In genomic region chr1:53473699-53474098, GRCm38 (mm10) we compare ENCODE assay signal across 29 mouse cellular contexts.
DNase-seq lines count a peak whose midpoint lies in the region; ATAC-seq and TF ChIP-seq lines count a peak whose summit lies in the region.
"Had no signal": no experiment of that assay in that cellular context is flagged by ENCODE, and none has a peak within 500 bp of the region (broad histone marks: within the 10 kb centered on the region; RNA-seq: fewer than 3 reads in every experiment).

No protein-coding gene starts in this region.

- DNase-seq in heart, postnatal 4 days, result no peak
- peak; percentile 19 for DNase-seq in heart, postnatal 0 days (ENCODE audit: low spot score)
- DNase-seq in heart, postnatal 36 days, result no peak
- DNase-seq in lung, embryonic 14.5 days, result peak; percentile 50
- no peak for DNase-seq in lung, adult 18-20 months
- DNase-seq in 3T3-L1 (ENCODE audit: low read depth, low spot score), result peak; percentile 20
- no peak for DNase-seq in spleen, postnatal 14 days (ENCODE audit: low spot score in 2 of 2)
- DNase-seq: adrenal gland, adult 8-10 months; adrenal gland, postnatal 25 days; cerebellum, adult 11-12 months; cerebellum, adult 8-10 months; cerebellum, postnatal 10 days; cerebellum, postnatal 36 days; embryo, embryonic 11 days; gastrocnemius, postnatal 25 days; heart, postnatal 14 days; kidney, adult 11 months had no signal

- no peak overlapping the region for H3K4me2 ChIP-seq in heart, embryonic 12.5 days
- H3K4me2 ChIP-seq in heart, postnatal 0 days (ENCODE audit: low read depth, low read length), result no peak overlapping the region
- H3K4me2 ChIP-seq in lung, embryonic 14.5 days, result no peak overlapping the region
- H3K4me2 ChIP-seq: embryonic facial prominence, embryonic 13.5 days; forebrain, embryonic 12.5 days; forebrain, embryonic 15.5 days; heart, embryonic 15.5 days; hindbrain, embryonic 14.5 days had no signal

- TF ChIP-seq CTCF in heart, postnatal 0 days (IDR thresholded peaks at IDR 0.05; ENCODE audit: low read depth), result no peak
- TF ChIP-seq CTCF in lung, embryonic 14.5 days (IDR thresholded peaks at IDR 0.05; ENCODE audit: low read depth), result no peak

- TF ChIP-seq EP300 in heart, postnatal 0 days (IDR thresholded peaks at IDR 0.05; ENCODE audit: low read depth), result no peak

- peak; percentile 63; the same call in 1 of the 2 replicates for ATAC-seq in heart, embryonic 12.5 days (ENCODE audit: insufficient number of reproducible peaks, low FRiP score)
- no peak; the same call in 1 of the 2 replicates for ATAC-seq in heart, postnatal 0 days (ENCODE audit: insufficient read depth, low read depth)
- ATAC-seq in lung, embryonic 14.5 days (ENCODE audit: insufficient read depth), result peak; percentile 49; the same call in 1 of the 2 replicates
- ATAC-seq: activated CD4-positive, CD25-positive, alpha-beta regulatory T cell, adult 4 months; CD4-positive, CD25-positive, alpha-beta regulatory T cell, adult 4 months; forebrain, embryonic 15.5 days; hindbrain, postnatal 0 days; inflammation-experienced regulatory T-cells, adult 6 months had no signal

- H3K4me3 ChIP-seq in heart, embryonic 12.5 days, result no peak overlapping the region
- H3K4me3 ChIP-seq in heart, postnatal 0 days (ENCODE audit: low read depth, low read length), result no peak overlapping the region
- no peak overlapping the region for H3K4me3 ChIP-seq in lung, embryonic 14.5 days (ENCODE audit: low read depth, low read length)
- H3K4me3 ChIP-seq: embryonic facial prominence, embryonic 10.5 days; embryonic facial prominence, embryonic 13.5 days; erythroblast, embryonic 14.5 days; forebrain, embryonic 12.5 days; forebrain, embryonic 15.5 days; heart, embryonic 15.5 days had no signal

- no peaks in the 10 kb centered on the region for H3K27me3 ChIP-seq in heart, embryonic 12.5 days (replicated peaks)
- H3K27me3 ChIP-seq in heart, postnatal 0 days (ENCODE audit: control insufficient read depth, insufficient read depth, low read length), result no peaks in the 10 kb centered on the region
- no peaks in the 10 kb centered on the region for H3K27me3 ChIP-seq in lung, embryonic 14.5 days (ENCODE audit: insufficient read depth, low read length)
- H3K27me3 ChIP-seq: embryonic facial prominence, embryonic 13.5 days; forebrain, embryonic 12.5 days; forebrain, embryonic 15.5 days; heart, embryonic 15.5 days had no signal

- H3K9ac ChIP-seq in heart, embryonic 12.5 days, result no peak overlapping the region
- H3K9ac ChIP-seq in heart, postnatal 0 days (replicated peaks; ENCODE audit: low read depth, low read length), result no peak overlapping the region
- H3K9ac ChIP-seq in lung, embryonic 14.5 days, result no peak overlapping the region
- H3K9ac ChIP-seq: embryonic facial prominence, embryonic 13.5 days; forebrain, embryonic 12.5 days; forebrain, embryonic 15.5 days; heart, embryonic 15.5 days; hindbrain, embryonic 14.5 days had no signal

- H3K27ac ChIP-seq in heart, embryonic 12.5 days (ENCODE audit: poor library complexity, severe bottlenecking), result no peak overlapping the region
- H3K27ac ChIP-seq in heart, postnatal 0 days (ENCODE audit: low read depth), result no peak overlapping the region
- no peak overlapping the region for H3K27ac ChIP-seq in lung, embryonic 14.5 days (ENCODE audit: low read depth)
- H3K27ac ChIP-seq: embryonic facial prominence, embryonic 10.5 days; embryonic facial prominence, embryonic 13.5 days; forebrain, embryonic 12.5 days; forebrain, embryonic 15.5 days; heart, embryonic 15.5 days; hindbrain, embryonic 14.5 days; hindbrain, postnatal 0 days had no signal

- H3K4me1 ChIP-seq in heart, embryonic 12.5 days (replicated peaks), result peaks cover 8% of the 10 kb centered on the region
- no peaks in the 10 kb centered on the region for H3K4me1 ChIP-seq in heart, postnatal 0 days (ENCODE audit: control insufficient read depth, insufficient read depth)
- H3K4me1 ChIP-seq in lung, embryonic 14.5 days (ENCODE audit: insufficient read depth), result no peaks in the 10 kb centered on the region
- H3K4me1 ChIP-seq: embryonic facial prominence, embryonic 10.5 days; embryonic facial prominence, embryonic 13.5 days; forebrain, embryonic 12.5 days; forebrain, embryonic 15.5 days; heart, embryonic 15.5 days had no signal

- H3K36me3 ChIP-seq in heart, embryonic 12.5 days, result no peaks in the 10 kb centered on the region
- H3K36me3 ChIP-seq in heart, postnatal 0 days (replicated peaks; ENCODE audit: control insufficient read depth, insufficient read depth, low read length), result no peaks in the 10 kb centered on the region
- no peaks in the 10 kb centered on the region for H3K36me3 ChIP-seq in lung, embryonic 14.5 days (ENCODE audit: insufficient read depth)
- H3K36me3 ChIP-seq: embryonic facial prominence, embryonic 10.5 days; embryonic facial prominence, embryonic 13.5 days; forebrain, embryonic 12.5 days; forebrain, embryonic 15.5 days; heart, embryonic 15.5 days had no signal

- 36% methylated on average over 4 of the region's 4 CpGs for WGBS in heart, embryonic 12.5 days
- WGBS in heart, postnatal 0 days, result 30% methylated on average over 4 of the region's 4 CpGs
- 42% methylated on average over 4 of the region's 4 CpGs for WGBS in lung, embryonic 14.5 days

- intact Hi-C loops in heart, postnatal 36 days (cut with DNase I), result no loop called here

- H3K9me3 ChIP-seq in heart, embryonic 12.5 days (replicated peaks), result no peaks in the 10 kb centered on the region
- H3K9me3 ChIP-seq in heart, postnatal 0 days (replicated peaks; ENCODE audit: control insufficient read depth, low read length), result no peaks in the 10 kb centered on the region
- H3K9me3 ChIP-seq in lung, embryonic 14.5 days (ENCODE audit: low read depth, low read length), result no peaks in the 10 kb centered on the region
- H3K9me3 ChIP-seq: embryonic facial prominence, embryonic 10.5 days; embryonic facial prominence, embryonic 13.5 days; forebrain, embryonic 12.5 days; forebrain, embryonic 15.5 days; heart, embryonic 15.5 days had no signal

Comparison
In these comparisons a context has a peak if more than half of its experiments do, and no peak if none do; other contexts are left out.
1. DNase-seq: peak in heart, postnatal 0 days (single experiment), lung, embryonic 14.5 days (single experiment) and 3T3-L1 (single experiment); none in heart, postnatal 4 days (single experiment), heart, postnatal 36 days (0 of 2), lung, adult 18-20 months (0 of 2) and spleen, postnatal 14 days (0 of 2).